Mouse (Mus musculus) gastrocnemius, adult 2 months (tissue): ENCODE results near the gene Nup155. TPM values are rescaled to one million over a fixed set of nuclear protein-coding genes. Genes with fewer than 3 reads are reported as not detected.

Experiments
- DNase-seq: peaks from one replicate; pipeline ENCODE4 v3.0.0; 2022
- H3K27ac ChIP-seq: fragments of 200-600 bp; 2 replicates; pipeline ENCODE4 v1.8.1; 2022; ENCODE audit warnings: mild to moderate bottlenecking
- H3K4me3 ChIP-seq: fragments of 200-600 bp; 2 replicates; pipeline ENCODE4 v1.8.1; 2022; ENCODE audit warnings: mild to moderate bottlenecking, moderate library complexity
- CTCF ChIP-seq: fragments of 200-600 bp; IDR thresholded peaks from 2 replicates; pipeline ENCODE4 v1.8.1; 2022; ENCODE audit warnings: antibody characterized with exemption, mild to moderate bottlenecking, moderate library complexity
- intact Hi-C: fragments of 180-260 bp; cut with DNase I; formaldehyde crosslinking; loops from one replicate; pipeline ENCODE4 v1.15.1; 2025
- total RNA-seq, 2 experiments: library from RNA; stranded (reverse); gene quantifications; 2 replicates each; pipeline ENCODE4 v1.2.3; 2021

Nup155 gene
- total RNA-seq, 2 experiments from 2014 or later: 8.1 to 8.8 TPM

GRCm38 (mm10) chr15:8108360-8108965, 610 bp upstream of the Nup155 start:
- intact Hi-C loops: no loop called here
- DNase-seq: no peak
- no peak for TF ChIP-seq CTCF

GRCm38 (mm10) chr15:8109782-8110181, 709 bp downstream of the Nup155 start:
- no peak for TF ChIP-seq CTCF
- intact Hi-C loops: no loop called here
- DNase-seq: no peak
- Histone ChIP-seq H3K27ac (peak overlapping the region; percentile 92), H3K4me3 (peak overlapping the region; percentile 98)

More at GRCm38 (mm10) chr15:8108360-8108965, 610 bp upstream of the Nup155 start:
- Histone ChIP-seq H3K4me3 (peak overlapping the region; percentile 98), H3K27ac (peak overlapping the region; percentile 92)

DNA sequence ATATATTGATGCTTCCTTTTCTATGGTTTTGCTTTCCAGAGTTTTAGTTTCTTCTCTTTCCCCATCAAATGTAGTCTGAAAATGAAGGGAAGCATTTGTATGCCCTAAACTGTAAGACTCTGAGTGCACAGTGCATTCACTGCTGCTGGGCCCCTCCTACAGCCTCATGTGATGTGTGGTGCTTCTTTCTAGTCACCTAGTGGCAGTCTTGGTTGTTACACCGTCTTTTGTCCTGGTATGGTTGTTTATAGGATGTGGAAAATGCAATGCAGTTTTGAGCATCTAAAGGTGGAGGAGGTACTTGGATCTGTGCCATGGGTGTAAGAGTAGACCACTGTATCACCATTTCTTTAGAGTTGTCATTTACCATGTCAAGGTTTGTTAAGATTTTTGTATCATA, 20.2 kb downstream of the Nup155 start:
- Histone ChIP-seq H3K4me3 (no peak overlapping the region), H3K27ac (no peak overlapping the region)
- no peak for DNase-seq
- intact Hi-C loops: no loop called here
- no peak for TF ChIP-seq CTCF

DNA sequence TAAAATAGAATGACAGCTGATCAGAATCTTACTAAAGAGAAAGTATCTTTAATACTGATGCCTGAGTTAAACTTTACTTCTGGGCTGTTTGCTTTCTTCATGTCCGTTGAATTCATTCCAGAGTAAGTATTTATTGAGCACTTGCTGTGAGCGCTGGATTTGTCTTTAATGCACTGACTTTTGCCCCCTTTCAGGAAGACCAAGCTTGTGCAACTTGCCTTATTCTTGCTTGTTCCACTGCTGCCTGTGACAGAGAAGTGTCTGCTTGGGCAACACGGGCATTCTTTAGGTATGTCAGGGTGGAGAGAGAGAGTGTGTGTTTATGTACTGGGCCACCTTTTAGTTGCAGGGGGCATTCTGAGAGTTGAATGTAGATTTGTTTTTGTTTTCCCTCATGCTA, 22.2 kb downstream of the Nup155 start:
- no peak for TF ChIP-seq CTCF
- no peak overlapping the region for H3K4me3 ChIP-seq
- DNase-seq: no peak
- no peak overlapping the region for H3K27ac ChIP-seq
- intact Hi-C loops: no loop called here

DNA sequence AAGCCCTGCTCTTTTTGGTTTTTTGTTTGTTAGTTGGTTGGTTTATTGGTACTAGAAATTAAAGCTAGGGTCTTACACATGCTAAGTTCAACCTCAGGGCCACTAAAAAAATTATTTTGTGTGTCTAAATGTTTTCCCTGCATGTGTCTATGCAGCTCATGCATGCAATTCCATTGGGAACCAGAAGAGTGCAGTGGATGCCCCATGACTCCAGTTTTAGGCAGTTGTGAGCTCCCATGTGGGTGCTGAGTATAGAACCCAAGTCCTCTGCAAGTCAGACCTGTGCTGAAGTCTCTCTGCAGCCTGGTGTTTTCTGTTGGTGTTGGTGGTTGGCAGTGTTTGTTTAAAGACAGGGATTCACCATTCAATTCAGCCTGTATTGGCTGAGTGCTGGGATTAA, 22.7 kb downstream of the Nup155 start:
- TF ChIP-seq CTCF: no peak
- intact Hi-C loops: no loop called here
- H3K27ac ChIP-seq: no peak overlapping the region
- no peak for DNase-seq
- no peak overlapping the region for H3K4me3 ChIP-seq

DNA sequence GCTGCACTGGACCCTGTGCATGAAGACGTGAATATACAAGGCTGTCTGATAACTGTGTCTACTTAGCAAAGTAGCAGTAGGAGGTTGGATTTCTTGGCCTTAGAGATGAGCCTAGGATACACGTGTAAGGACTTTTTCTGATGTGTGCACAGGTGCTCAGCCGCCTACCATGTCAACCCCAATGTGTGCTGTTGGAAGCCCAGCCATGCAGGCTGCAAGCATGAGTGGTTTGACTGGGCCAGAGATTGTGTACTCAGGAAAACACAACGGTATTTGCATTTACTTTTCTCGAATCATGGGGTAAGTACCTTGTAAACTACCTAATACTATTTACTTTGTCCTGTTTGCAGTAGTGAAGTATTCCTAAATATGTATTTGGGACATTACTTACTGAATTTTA, 26.5 kb downstream of the Nup155 start:
- intact Hi-C loops: no loop called here
- no peak overlapping the region for H3K4me3 ChIP-seq
- no peak for DNase-seq
- H3K27ac ChIP-seq: no peak overlapping the region
- no peak for TF ChIP-seq CTCF

GRCm38 (mm10) chr15:8161841-8162240, 52.8 kb downstream of the Nup155 start:
- H3K4me3 ChIP-seq: no peak overlapping the region
- no peak overlapping the region for H3K27ac ChIP-seq
- TF ChIP-seq CTCF: no peak
- no peak for DNase-seq
- intact Hi-C loops: no loop called here

DNA sequence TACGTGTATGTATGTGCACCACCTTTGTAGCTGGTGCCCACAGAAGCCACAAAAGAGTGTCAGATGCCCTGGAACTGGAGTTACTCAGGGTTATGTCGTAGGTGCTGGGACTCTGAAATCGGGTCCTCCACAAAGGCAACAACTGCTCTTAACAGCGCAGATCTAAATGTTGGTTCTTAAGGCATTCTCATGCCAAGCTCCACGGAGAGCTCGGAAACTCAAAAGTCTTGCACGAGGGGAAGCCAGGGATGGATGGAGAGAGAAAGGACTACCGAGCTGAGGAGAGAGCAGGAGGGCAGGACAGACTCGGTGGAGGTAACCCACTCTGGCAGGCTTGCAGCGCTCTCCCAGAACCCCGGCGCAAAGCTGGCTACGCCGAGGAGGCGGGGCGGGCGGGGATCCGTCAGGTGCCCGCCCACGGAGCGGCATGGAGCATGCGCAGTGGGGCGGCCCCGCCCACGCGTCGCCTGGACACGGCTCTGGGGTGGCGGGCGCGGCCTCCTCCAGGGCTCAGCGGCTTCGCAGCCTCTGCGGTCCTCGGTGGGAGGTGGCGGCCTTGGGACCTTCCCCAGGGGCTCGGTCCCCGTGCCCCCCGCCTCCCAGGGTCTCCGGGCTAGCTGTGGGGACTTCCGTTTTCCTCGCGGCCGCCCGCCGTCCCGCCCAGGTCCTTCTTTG, 59.7 kb downstream of the Nup155 start, which contains the start of gene Cplane1:
Gene Cplane1 (plus strand): TSS at position 516 of the 675 bp plus-strand sequence.
- no peak for TF ChIP-seq CTCF
- peak within 1 kb of the TSS; percentile 99 for H3K4me3 ChIP-seq
- DNase-seq: peak; percentile 97
- H3K27ac ChIP-seq: peak within 1 kb of the TSS; percentile 87
- intact Hi-C loops: no loop called here

DNA sequence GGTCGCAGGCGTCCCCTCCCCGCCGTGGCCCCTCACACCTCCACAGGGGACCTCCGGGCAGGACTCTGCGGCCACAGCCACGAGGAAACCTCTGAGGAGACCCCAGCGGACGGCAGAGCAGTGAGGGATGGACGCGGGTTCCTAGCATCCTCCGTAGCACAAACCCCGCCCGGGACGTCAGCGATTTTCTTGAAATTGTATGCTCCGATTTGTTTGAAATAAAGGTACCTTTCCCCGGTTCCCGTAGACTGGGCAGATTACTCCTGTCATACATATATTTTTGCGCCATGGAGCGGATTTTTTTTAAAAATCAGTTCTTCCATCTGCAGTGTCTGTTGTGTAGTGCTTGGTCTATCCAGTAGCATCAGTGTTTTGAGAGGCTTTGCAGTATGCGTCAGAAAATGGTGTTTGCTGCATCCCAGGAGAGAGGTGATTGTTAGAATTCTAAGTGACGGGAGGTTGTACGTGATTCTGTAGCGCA, 60.2 kb downstream of the Nup155 start:
- TF ChIP-seq CTCF: no peak
- no peak for DNase-seq
- Histone ChIP-seq H3K4me3 (peak overlapping the region; percentile 99), H3K27ac (peak overlapping the region; percentile 87)
- intact Hi-C loops: no loop called here

DNA sequence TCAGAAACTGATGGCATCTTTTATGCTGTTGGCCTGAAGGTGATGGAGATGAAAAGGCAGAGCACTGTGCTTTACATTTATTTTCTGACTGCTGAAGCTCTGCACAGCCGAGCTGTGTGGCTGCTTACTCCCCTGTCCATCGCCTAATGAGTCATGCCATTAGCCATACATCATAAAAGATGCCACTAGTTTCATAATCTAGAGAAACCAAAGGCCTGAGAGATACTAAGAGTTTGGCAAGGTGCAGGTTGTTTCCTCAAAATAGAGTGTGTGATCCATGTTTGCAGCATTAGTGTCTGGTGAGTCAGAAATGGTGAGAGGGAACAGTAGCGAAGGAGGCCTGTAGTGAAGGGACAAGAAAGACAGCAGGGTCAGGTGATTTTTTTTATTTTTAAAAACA, 80.5 kb downstream of the Nup155 start:
- no peak for TF ChIP-seq CTCF
- Histone ChIP-seq H3K27ac (no peak overlapping the region), H3K4me3 (no peak overlapping the region)
- DNase-seq: no peak
- intact Hi-C loops: no loop called here

DNA sequence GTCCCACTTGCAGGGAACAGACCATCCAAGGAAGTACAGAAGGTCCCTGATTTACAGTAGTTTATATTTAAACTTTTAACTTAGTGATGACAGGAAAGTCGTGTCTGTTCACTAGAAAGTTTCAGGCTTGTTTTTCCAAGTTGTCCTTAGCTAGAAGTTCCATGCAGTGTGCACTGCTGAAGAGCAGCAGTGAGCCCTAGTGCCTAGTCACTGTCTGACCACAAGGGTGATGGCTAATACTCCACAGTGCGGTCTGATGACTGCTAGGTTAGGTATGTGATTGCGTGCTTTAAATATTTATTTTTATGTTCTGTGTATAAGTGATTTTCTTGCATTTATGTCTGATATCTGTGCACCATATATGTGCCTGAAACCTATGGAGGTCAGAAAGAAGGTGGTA, 81.4 kb downstream of the Nup155 start:
- intact Hi-C loops: no loop called here
- no peak for TF ChIP-seq CTCF
- Histone ChIP-seq H3K27ac (no peak overlapping the region), H3K4me3 (no peak overlapping the region)
- DNase-seq: no peak

DNA sequence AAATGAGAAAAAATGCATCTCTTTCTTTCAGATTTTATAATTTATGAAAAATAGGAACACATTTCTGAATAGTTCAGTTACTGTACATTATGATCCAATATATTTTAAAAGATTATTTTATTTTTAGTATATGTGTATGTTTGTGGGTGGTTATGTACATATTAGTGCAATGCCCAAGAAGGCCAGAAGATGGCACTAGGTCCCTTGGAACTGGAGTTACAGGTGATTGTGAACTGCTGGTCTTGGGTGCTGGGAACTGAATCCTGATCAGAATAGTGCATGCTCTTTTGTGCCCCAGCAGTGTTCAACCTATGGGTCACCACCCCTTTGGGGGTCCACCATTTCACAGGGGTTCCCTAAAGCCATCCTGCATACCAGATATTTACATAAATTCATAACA, 91.2 kb downstream of the Nup155 start:
- Histone ChIP-seq H3K27ac (no peak overlapping the region), H3K4me3 (no peak overlapping the region)
- intact Hi-C loops: no loop called here
- TF ChIP-seq CTCF: peak; percentile 32; the same call in 1 of the 2 replicates
- DNase-seq: no peak

- no peak for TF ChIP-seq CTCF
- intact Hi-C loops: no loop called here
- no peak for DNase-seq
- Histone ChIP-seq H3K27ac (no peak overlapping the region), H3K4me3 (no peak overlapping the region)
Measured at GRCm38 (mm10) chr15:8208362-8208761, 99.3 kb downstream of the Nup155 start.

Other genes with a start within 250 kb of the Nup155 start
- gene Wdr70, start 10.1 kb upstream of the Nup155 start, total RNA-seq: 10 to 100 TPM; 20.4 to 23.1 TPM
- 1 to 10 TPM; 3.1 to 3.4 TPM for gene Cplane1, start 59.8 kb downstream of the Nup155 start, total RNA-seq